Mouse (Mus musculus): Measurements from ENCODE around the gene Prkg2. TPM values are rescaled to one million over a fixed set of nuclear protein-coding genes. Genes with fewer than 3 reads are reported as not detected.

Gene Prkg2
- polyA plus RNA-seq, 1 experiment: 5.5 TPM

DNA sequence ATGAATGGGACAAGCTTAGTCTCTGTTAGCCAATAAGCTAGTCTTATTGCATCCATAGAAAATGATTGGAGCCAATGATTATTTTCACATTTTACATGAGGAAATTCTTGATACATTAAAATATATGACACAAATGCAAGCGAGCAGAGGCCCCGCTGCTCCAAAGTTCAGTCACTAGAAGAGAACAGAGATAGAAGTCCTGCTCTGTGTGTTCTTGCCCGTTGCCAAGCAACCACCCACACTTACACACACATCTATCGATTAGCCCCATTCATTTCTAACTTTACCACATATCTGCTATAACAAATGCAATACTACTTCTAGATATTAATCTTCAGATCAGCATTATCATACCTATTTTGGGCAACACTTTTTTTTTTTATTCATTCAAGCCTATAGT lies 85.6 kb downstream of the Prkg2 start:
- 78% methylated on average over 4 of the region's 4 CpGs for WGBS
- no peak for TF ChIP-seq POLR2A (IDR thresholded peaks at IDR 0.05; ENCODE audit: borderline replicate concordance, extremely low read depth, low read depth, low read length)
- no peak for TF ChIP-seq CTCF (IDR thresholded peaks at IDR 0.05; ENCODE audit: insufficient read depth, low read length)
- Histone ChIP-seq H3K4me1 (ENCODE audit: control insufficient read depth, insufficient read depth, low read length) (no peaks in the 10 kb centered on the region), H3K4me3 (replicated peaks; ENCODE audit: extremely low read depth, low read depth, low read length) (no peak overlapping the region)
- no peak for DNase-seq

GRCm38 (mm10) chr5:98950495-98951092 lies 86.6 kb downstream of the Prkg2 start:
- no peak for DNase-seq
- no peak overlapping the region for H3K4me3 ChIP-seq (replicated peaks; ENCODE audit: extremely low read depth, low read depth, low read length)
- TF ChIP-seq POLR2A (IDR thresholded peaks at IDR 0.05; ENCODE audit: borderline replicate concordance, extremely low read depth, low read depth, low read length): no peak
- TF ChIP-seq CTCF (IDR thresholded peaks at IDR 0.05; ENCODE audit: insufficient read depth, low read length): no peak
- WGBS: 74% methylated on average over 4 of the region's 4 CpGs
- no peaks in the 10 kb centered on the region for H3K4me1 ChIP-seq (ENCODE audit: control insufficient read depth, insufficient read depth, low read length)

GRCm38 (mm10) chr5:98949784-98950183 lies 87.4 kb downstream of the Prkg2 start:
- 86% methylated on average over 10 of the region's 10 CpGs for WGBS
- H3K4me1 ChIP-seq (ENCODE audit: control insufficient read depth, insufficient read depth, low read length): no peaks in the 10 kb centered on the region
- H3K4me3 ChIP-seq (replicated peaks; ENCODE audit: extremely low read depth, low read depth, low read length): no peak overlapping the region
- DNase-seq: no peak
- no peak for TF ChIP-seq CTCF (IDR thresholded peaks at IDR 0.05; ENCODE audit: insufficient read depth, low read length)
- no peak for TF ChIP-seq POLR2A (IDR thresholded peaks at IDR 0.05; ENCODE audit: borderline replicate concordance, extremely low read depth, low read depth, low read length)

- DNase-seq: no peak
- TF ChIP-seq CTCF (IDR thresholded peaks at IDR 0.05; ENCODE audit: insufficient read depth, low read length) (no peak), POLR2A (IDR thresholded peaks at IDR 0.05; ENCODE audit: borderline replicate concordance, extremely low read depth, low read depth, low read length) (no peak)
- H3K4me3 ChIP-seq (replicated peaks; ENCODE audit: extremely low read depth, low read depth, low read length): no peak overlapping the region
- H3K4me1 ChIP-seq (ENCODE audit: control insufficient read depth, insufficient read depth, low read length): no peaks in the 10 kb centered on the region
- 95% methylated on average over 20 of the region's 20 CpGs for WGBS
Measured at GRCm38 (mm10) chr5:98946656-98947055, 90.5 kb downstream of the Prkg2 start.

DNA sequence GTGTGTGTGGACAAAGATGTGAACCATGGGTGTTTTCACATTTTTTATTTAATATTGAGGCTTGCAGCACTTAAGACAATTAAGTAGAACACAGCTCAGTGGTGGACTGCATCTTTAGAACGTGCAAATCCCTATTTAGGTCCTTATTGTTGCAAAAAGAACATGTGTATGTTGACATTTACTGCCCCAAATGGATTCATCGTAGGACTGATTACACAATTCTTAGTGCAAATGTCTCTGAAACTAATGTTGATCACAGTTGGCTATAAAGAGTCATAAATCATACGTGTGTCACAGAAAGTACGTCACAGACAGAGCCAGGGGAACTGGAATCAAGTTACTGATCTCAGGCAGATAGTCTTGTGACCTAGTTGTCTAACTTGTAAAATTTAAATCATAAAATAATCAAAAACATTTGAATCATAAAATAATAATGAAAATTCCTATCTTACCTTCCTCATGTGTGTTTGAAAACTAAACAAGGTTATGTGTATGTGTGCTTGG lies 91.0 kb downstream of the Prkg2 start:
- WGBS: 59% methylated on average over 4 of the region's 4 CpGs
- H3K4me3 ChIP-seq (replicated peaks; ENCODE audit: extremely low read depth, low read depth, low read length): no peak overlapping the region
- no peak for TF ChIP-seq POLR2A (IDR thresholded peaks at IDR 0.05; ENCODE audit: borderline replicate concordance, extremely low read depth, low read depth, low read length)
- DNase-seq: no peak
- H3K4me1 ChIP-seq (ENCODE audit: control insufficient read depth, insufficient read depth, low read length): no peaks in the 10 kb centered on the region

- Histone ChIP-seq H3K4me1 (ENCODE audit: control insufficient read depth, insufficient read depth, low read length) (no peaks in the 10 kb centered on the region), H3K4me3 (replicated peaks; ENCODE audit: extremely low read depth, low read depth, low read length) (no peak overlapping the region)
- WGBS: 45% methylated on average over 6 of the region's 6 CpGs
- TF ChIP-seq POLR2A (IDR thresholded peaks at IDR 0.05; ENCODE audit: borderline replicate concordance, extremely low read depth, low read depth, low read length) (no peak), CTCF (IDR thresholded peaks at IDR 0.05; ENCODE audit: insufficient read depth, low read length) (no peak)
- no peak for DNase-seq
Measured at GRCm38 (mm10) chr5:98943776-98944175, 93.4 kb downstream of the Prkg2 start.

- Histone ChIP-seq H3K4me3 (replicated peaks; ENCODE audit: extremely low read depth, low read depth, low read length) (no peak overlapping the region), H3K4me1 (ENCODE audit: control insufficient read depth, insufficient read depth, low read length) (no peaks in the 10 kb centered on the region)
- TF ChIP-seq CTCF (IDR thresholded peaks at IDR 0.05; ENCODE audit: insufficient read depth, low read length) (no peak), POLR2A (IDR thresholded peaks at IDR 0.05; ENCODE audit: borderline replicate concordance, extremely low read depth, low read depth, low read length) (no peak)
- no peak for DNase-seq
- WGBS: 17% methylated on average over 6 of the region's 6 CpGs
Measured at GRCm38 (mm10) chr5:98940731-98941130, 96.4 kb downstream of the Prkg2 start.

DNA sequence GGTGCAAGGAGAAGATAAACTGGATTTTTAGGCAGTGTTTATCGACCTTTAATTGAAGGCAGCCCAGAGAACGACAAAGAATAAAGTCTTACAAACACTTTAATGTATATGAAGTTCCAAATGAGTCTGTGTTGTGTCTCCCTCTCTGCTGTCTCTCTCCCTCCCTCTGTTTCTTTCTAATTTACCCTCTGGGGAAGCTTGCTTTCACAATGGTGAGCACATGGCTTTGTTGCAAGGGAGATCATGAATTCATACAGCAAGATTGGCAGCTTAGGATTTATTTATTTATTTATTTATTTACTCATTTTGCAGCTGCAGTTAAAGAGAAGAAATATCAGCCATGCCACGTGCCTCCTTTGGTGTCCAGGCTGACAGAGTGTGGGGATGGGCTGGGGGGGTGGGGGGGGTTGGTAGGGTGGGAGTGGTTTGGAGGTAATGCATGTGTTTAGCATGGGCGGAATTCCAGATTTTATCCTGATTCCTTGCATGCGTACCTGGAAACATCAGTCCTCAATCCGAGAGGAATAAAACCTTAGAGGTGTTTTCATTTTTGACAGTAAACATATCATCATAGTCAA lies 97.4 kb downstream of the Prkg2 start:
- TF ChIP-seq POLR2A (IDR thresholded peaks at IDR 0.05; ENCODE audit: borderline replicate concordance, extremely low read depth, low read depth, low read length) (no peak), CTCF (IDR thresholded peaks at IDR 0.05; ENCODE audit: insufficient read depth, low read length) (no peak)
- 73% methylated on average over 6 of the region's 6 CpGs for WGBS
- no peaks in the 10 kb centered on the region for H3K4me1 ChIP-seq (ENCODE audit: control insufficient read depth, insufficient read depth, low read length)
- H3K4me3 ChIP-seq (replicated peaks; ENCODE audit: extremely low read depth, low read depth, low read length): no peak overlapping the region
- no peak for DNase-seq

- DNase-seq: no peak
- Histone ChIP-seq H3K4me1 (ENCODE audit: control insufficient read depth, insufficient read depth, low read length) (no peaks in the 10 kb centered on the region), H3K4me3 (replicated peaks; ENCODE audit: extremely low read depth, low read depth, low read length) (no peak overlapping the region)
- TF ChIP-seq POLR2A (IDR thresholded peaks at IDR 0.05; ENCODE audit: borderline replicate concordance, extremely low read depth, low read depth, low read length) (no peak), CTCF (IDR thresholded peaks at IDR 0.05; ENCODE audit: insufficient read depth, low read length) (no peak)
- WGBS: 89% methylated on average over 9 of the region's 9 CpGs
Measured at GRCm38 (mm10) chr5:98939116-98939515, 98.0 kb downstream of the Prkg2 start.

- DNase-seq: no peak
- WGBS: 30% methylated on average over 4 of the region's 4 CpGs
- Histone ChIP-seq H3K4me1 (ENCODE audit: control insufficient read depth, insufficient read depth, low read length) (no peaks in the 10 kb centered on the region), H3K4me3 (replicated peaks; ENCODE audit: extremely low read depth, low read depth, low read length) (no peak overlapping the region)
- TF ChIP-seq POLR2A (IDR thresholded peaks at IDR 0.05; ENCODE audit: borderline replicate concordance, extremely low read depth, low read depth, low read length) (no peak), CTCF (IDR thresholded peaks at IDR 0.05; ENCODE audit: insufficient read depth, low read length) (no peak)
Measured at GRCm38 (mm10) chr5:98937879-98938278, 99.3 kb downstream of the Prkg2 start.

Data from lung, adult 2 months (tissue).